Mouse (Mus musculus) hindbrain, embryonic 15.5 days (tissue): ENCODE results near the gene Slc29a1. TPM values are rescaled to one million over a fixed set of nuclear protein-coding genes. Genes with fewer than 3 reads are reported as not detected.

Source experiments
- ATAC-seq: fragments of 200-750 bp; cut with Nextera tagmentation; 2 replicates; pipeline ENCODE4 v1.8.0; 2017; ENCODE audit warnings: low read depth, moderate number of reproducible peaks, moderate TSS enrichment; ENCODE audit not compliant: low FRiP score
- H3K27ac ChIP-seq: fragments of 300-500 bp; sonication (generic); replicated peaks from 2 replicates; pipeline ENCODE4 v1.5.1; 2015; ENCODE audit warnings: mild to moderate bottlenecking, inconsistent platforms
- H3K27me3 ChIP-seq: fragments of 300-500 bp; sonication (generic); 2 replicates; pipeline ENCODE4 v1.6.1; 2015; ENCODE audit warnings: control low read depth, inconsistent platforms
- H3K36me3 ChIP-seq: fragments of 300-500 bp; sonication (generic); 2 replicates; pipeline ENCODE4 v1.6.1; 2015; ENCODE audit warnings: control low read depth, inconsistent platforms
- H3K4me1 ChIP-seq: fragments of 300-500 bp; sonication (generic); replicated peaks from 2 replicates; pipeline ENCODE4 v1.6.1; 2015; ENCODE audit warnings: control low read depth, inconsistent platforms
- H3K4me2 ChIP-seq: fragments of 300-500 bp; sonication (generic); 2 replicates; pipeline ENCODE4 v1.6.1; 2015; ENCODE audit warnings: moderate library complexity, mild to moderate bottlenecking, inconsistent platforms
- H3K4me3 ChIP-seq: fragments of 300-500 bp; sonication (generic); 2 replicates; pipeline ENCODE4 v1.5.1; 2015; ENCODE audit warnings: mild to moderate bottlenecking, inconsistent platforms
- H3K9ac ChIP-seq: fragments of 300-500 bp; sonication (generic); 2 replicates; pipeline ENCODE4 v1.6.1; 2015; ENCODE audit warnings: inconsistent platforms
- H3K9me3 ChIP-seq: fragments of 300-500 bp; sonication (generic); 2 replicates; pipeline ENCODE4 v1.6.1; 2016; ENCODE audit warnings: control low read depth, inconsistent platforms
- WGBS: fragments of 180-500 bp; shearing (Covaris S2); methylation state at CpG from one replicate; pipeline ENCODE4 v1.1.7; 2015; 5-methylcytosine and 5-hydroxymethylcytosine counted together
- polyA plus RNA-seq: library from polyadenylated mRNA; unstranded; fragments of >200 nt; fragmentation: Nextera tagmentation; extraction: Ambion mirVana; gene quantifications from 2 replicates; pipeline ENCODE4 v1.2.1, GENCODE M21; 2015

Slc29a1 gene
- polyA plus RNA-seq, 1 experiment from 2014 or later, result 46.4 TPM

GRCm38 (mm10) chr17:45584096-45584896, 15.1 kb downstream of the Slc29a1 start:
- H3K9me3 ChIP-seq, result no peaks in the 10 kb centered on the region
- WGBS, result 40% methylated on average over 12 of the region's 12 CpGs
- H3K4me3 ChIP-seq, result no peak overlapping the region
- no peaks in the 10 kb centered on the region for H3K36me3 ChIP-seq
- peaks cover 25% of the 10 kb centered on the region for H3K4me1 ChIP-seq
- no peaks in the 10 kb centered on the region for H3K27me3 ChIP-seq
- no peak overlapping the region for H3K4me2 ChIP-seq
- peak; percentile 78 for ATAC-seq
- H3K9ac ChIP-seq, result no peak overlapping the region
- peak overlapping the region; percentile 73 for H3K27ac ChIP-seq

GRCm38 (mm10) chr17:45582715-45583355, 16.6 kb downstream of the Slc29a1 start:
- no peaks in the 10 kb centered on the region for H3K27me3 ChIP-seq
- H3K4me2 ChIP-seq, result no peak overlapping the region
- H3K9me3 ChIP-seq, result no peaks in the 10 kb centered on the region
- ATAC-seq, result no peak
- no peaks in the 10 kb centered on the region for H3K36me3 ChIP-seq
- no peak overlapping the region for H3K4me3 ChIP-seq
- peaks cover 25% of the 10 kb centered on the region for H3K4me1 ChIP-seq
- WGBS, result 70% methylated on average over 6 of the region's 6 CpGs
- no peak overlapping the region for H3K27ac ChIP-seq
- H3K9ac ChIP-seq, result no peak overlapping the region

GRCm38 (mm10) chr17:45582188-45582587, 17.2 kb downstream of the Slc29a1 start:
- H3K36me3 ChIP-seq, result no peaks in the 10 kb centered on the region
- no peaks in the 10 kb centered on the region for H3K27me3 ChIP-seq
- H3K9me3 ChIP-seq, result no peaks in the 10 kb centered on the region
- WGBS, result 92% methylated on average over 6 of the region's 6 CpGs
- no peak overlapping the region for H3K27ac ChIP-seq
- no peak overlapping the region for H3K9ac ChIP-seq
- H3K4me3 ChIP-seq, result no peak overlapping the region
- peaks cover 25% of the 10 kb centered on the region for H3K4me1 ChIP-seq
- H3K4me2 ChIP-seq, result no peak overlapping the region
- ATAC-seq, result no peak

DNA sequence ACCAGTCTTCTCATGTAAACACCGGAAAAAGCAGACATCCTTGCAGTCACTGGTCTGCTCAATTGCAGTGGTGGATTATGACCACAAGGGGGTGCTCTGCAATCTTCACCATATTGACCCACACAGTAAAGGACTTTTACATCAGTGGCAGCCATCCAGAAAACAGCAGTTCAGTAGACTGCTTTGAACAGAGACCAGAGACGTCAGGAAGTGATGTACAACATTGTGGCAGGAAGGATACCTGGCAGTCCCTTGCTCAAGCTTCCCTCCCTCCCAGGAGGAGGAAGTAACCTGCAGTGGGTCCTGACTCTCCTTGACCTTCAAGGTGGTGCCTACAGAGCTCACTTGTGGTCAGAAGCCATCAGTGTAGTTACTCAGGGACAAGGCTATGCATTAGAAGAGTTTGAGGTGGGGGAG, 17.8 kb downstream of the Slc29a1 start:
- no peak for ATAC-seq
- Histone ChIP-seq H3K4me3 (no peak overlapping the region), H3K9ac (no peak overlapping the region), H3K4me1 (peaks cover 25% of the 10 kb centered on the region), H3K27me3 (no peaks in the 10 kb centered on the region), H3K36me3 (no peaks in the 10 kb centered on the region), H3K27ac (peak overlapping the region; percentile 1; the same call in 1 of the 2 replicates), H3K4me2 (no peak overlapping the region), H3K9me3 (no peaks in the 10 kb centered on the region)
- 8% methylated on average over 2 of the region's 2 CpGs for WGBS

DNA sequence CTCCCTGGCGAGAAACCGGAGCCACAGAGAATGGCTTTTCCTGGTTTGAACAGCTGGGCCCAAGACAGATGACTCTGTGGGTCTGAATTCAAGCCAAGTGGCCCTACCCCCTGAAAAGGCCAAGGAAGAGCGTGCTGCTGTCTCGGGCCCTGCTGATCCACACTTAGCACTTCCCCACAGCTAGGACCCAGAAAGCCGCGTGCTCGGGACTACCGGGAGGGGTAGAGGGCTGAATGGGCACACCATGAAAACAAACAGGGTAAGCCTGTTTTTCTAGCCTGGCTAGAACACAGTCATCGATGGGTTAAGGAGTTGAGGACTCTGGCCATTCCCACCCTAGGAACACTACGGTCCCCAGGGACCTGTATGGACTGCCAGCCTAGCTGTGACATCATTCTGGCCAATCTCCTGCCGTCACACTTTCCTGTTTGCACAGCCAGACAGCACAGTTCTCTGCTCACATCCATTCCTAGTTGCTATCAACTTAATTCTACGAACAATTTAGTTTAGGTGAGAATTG, 18.4 kb downstream of the Slc29a1 start:
- H3K27ac ChIP-seq, result peak overlapping the region; percentile 1; the same call in 1 of the 2 replicates
- H3K4me1 ChIP-seq, result peaks cover 25% of the 10 kb centered on the region
- no peaks in the 10 kb centered on the region for H3K9me3 ChIP-seq
- no peaks in the 10 kb centered on the region for H3K27me3 ChIP-seq
- H3K4me3 ChIP-seq, result no peak overlapping the region
- H3K36me3 ChIP-seq, result no peaks in the 10 kb centered on the region
- WGBS, result 38% methylated on average over 12 of the region's 12 CpGs
- H3K9ac ChIP-seq, result no peak overlapping the region
- H3K4me2 ChIP-seq, result no peak overlapping the region
- ATAC-seq, result no peak

GRCm38 (mm10) chr17:45579554-45579953, 19.9 kb downstream of the Slc29a1 start:
- no peak overlapping the region for H3K4me3 ChIP-seq
- 86% methylated on average over 4 of the region's 4 CpGs for WGBS

GRCm38 (mm10) chr17:45578843-45579242, 20.6 kb downstream of the Slc29a1 start:
- Histone ChIP-seq H3K4me3 (no peak overlapping the region), H3K4me2 (no peak overlapping the region), H3K9ac (no peak overlapping the region), H3K27ac (no peak overlapping the region), H3K36me3 (no peaks in the 10 kb centered on the region), H3K9me3 (no peaks in the 10 kb centered on the region), H3K4me1 (peaks cover 18% of the 10 kb centered on the region), H3K27me3 (no peaks in the 10 kb centered on the region)
- 77% methylated on average over 7 of the region's 7 CpGs for WGBS
- ATAC-seq, result no peak

More at GRCm38 (mm10) chr17:45579554-45579953, 19.9 kb downstream of the Slc29a1 start:
- Histone ChIP-seq H3K27me3 (no peaks in the 10 kb centered on the region), H3K9ac (no peak overlapping the region), H3K9me3 (no peaks in the 10 kb centered on the region), H3K36me3 (no peaks in the 10 kb centered on the region), H3K27ac (no peak overlapping the region), H3K4me2 (no peak overlapping the region), H3K4me1 (peaks cover 19% of the 10 kb centered on the region)
- ATAC-seq, result no peak

DNA sequence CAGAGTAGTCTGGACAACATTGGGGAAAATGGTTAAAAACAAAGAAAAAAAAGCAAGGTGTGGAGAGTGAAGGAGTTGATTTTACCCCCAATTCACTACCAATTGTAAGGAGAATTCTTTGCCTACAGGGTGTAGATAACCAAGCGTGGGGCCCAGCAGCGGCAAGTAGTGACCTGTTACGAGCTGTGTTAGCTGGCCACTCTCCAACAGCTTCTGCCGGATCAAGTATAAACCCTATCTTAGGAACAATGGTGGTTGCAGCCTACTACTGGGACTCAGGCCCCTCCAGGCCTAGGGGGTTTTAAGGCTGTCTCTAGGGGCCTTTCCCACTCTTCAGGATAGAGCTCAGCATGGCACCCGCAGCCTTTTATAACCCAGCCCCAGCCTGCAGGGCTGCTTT, 21.2 kb downstream of the Slc29a1 start:
- no peak overlapping the region for H3K9ac ChIP-seq
- H3K4me3 ChIP-seq, result no peak overlapping the region
- H3K36me3 ChIP-seq, result no peaks in the 10 kb centered on the region
- WGBS, result 74% methylated on average over 5 of the region's 5 CpGs
- H3K27me3 ChIP-seq, result no peaks in the 10 kb centered on the region
- H3K9me3 ChIP-seq, result no peaks in the 10 kb centered on the region
- H3K4me1 ChIP-seq, result peaks cover 18% of the 10 kb centered on the region
- ATAC-seq, result no peak
- H3K27ac ChIP-seq, result no peak overlapping the region
- no peak overlapping the region for H3K4me2 ChIP-seq

DNA sequence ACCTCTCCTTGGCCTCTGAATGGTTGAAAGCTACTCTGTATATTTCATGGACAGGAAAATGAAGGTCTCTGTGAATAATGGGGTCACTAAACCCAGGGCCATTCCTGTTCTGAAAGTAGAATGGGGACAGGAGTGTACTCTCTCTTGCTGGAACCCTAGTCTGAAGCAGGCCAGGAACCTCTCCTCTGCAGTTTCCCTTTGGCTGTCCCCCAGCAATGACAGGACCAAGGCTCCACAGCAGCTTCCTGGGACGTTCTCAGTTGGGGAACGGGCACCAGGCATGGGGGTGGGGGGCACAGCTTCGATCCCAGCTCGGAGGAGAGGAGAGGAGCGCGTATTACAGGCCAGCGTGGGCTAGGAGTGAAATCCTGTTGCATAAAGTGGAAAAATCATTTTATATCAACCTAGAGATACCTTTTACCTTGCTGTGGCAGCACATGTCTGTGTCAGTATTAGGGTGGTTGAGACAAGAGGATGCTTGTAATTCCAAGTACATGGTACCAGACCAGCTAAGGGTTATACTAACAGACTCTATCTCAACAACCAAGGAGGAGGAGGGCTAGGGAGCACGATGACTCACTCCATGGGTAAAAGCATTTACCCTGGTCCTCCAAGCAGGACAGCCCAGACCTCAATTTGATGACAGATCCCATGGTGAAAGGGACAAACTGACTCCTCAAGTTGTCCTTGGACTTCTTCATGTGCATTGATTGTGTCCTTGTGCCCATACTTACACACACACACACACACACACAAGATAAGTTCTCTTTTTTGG, 24.1 kb downstream of the Slc29a1 start:
- H3K4me2 ChIP-seq, result peak overlapping the region; percentile 83
- 93% methylated on average over 8 of the region's 8 CpGs for WGBS
- peak overlapping the region; percentile 84; the same call in 1 of the 2 replicates for H3K9ac ChIP-seq
- peaks cover 14% of the 10 kb centered on the region for H3K36me3 ChIP-seq
- H3K4me3 ChIP-seq, result peak overlapping the region; percentile 99; the same call in 1 of the 2 replicates
- peaks cover 28% of the 10 kb centered on the region for H3K4me1 ChIP-seq
- H3K27ac ChIP-seq, result peak overlapping the region; percentile 99
- H3K27me3 ChIP-seq, result no peaks in the 10 kb centered on the region
- ATAC-seq, result no peak
- H3K9me3 ChIP-seq, result no peaks in the 10 kb centered on the region

DNA sequence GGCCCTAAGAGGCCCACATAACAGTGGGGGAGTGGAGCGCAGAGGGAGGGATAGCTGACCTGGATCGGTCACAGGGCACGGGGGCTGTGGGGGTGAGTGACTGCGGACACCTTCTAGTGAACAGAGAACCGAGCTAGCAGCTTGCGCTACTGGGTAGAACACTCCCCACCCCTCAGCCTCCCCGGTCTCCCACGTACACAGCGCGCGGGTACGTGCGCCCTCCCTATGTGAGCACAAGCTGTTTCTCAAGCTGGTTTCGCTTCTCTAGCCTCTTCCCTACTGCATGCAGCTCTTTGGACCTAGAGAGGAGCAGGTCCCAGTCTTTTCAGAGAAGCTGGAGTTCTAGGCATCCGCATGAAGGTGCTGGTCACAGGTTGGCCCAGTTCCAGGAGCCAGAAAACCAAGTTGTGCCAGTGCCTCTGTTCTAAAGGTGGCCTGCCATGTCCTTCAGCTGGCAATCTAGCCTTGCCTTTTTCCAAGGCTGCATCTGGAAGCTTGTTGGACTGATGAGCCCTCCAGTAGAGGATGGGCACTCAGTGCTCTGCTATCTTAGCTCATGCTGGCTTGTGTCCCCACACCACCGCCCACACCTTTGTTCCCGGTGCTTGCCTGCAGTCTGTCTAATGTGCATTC, 25.2 kb downstream of the Slc29a1 start:
- Histone ChIP-seq H3K36me3 (peaks cover 25% of the 10 kb centered on the region), H3K9me3 (no peaks in the 10 kb centered on the region), H3K4me1 (peaks cover 38% of the 10 kb centered on the region), H3K4me3 (peak overlapping the region; percentile 99), H3K9ac (peak overlapping the region; percentile 84), H3K27ac (peak overlapping the region; percentile 99), H3K4me2 (peak overlapping the region; percentile 83), H3K27me3 (no peaks in the 10 kb centered on the region)
- WGBS, result 1% methylated on average over 17 of the region's 17 CpGs
- peak; percentile 68 for ATAC-seq

DNA sequence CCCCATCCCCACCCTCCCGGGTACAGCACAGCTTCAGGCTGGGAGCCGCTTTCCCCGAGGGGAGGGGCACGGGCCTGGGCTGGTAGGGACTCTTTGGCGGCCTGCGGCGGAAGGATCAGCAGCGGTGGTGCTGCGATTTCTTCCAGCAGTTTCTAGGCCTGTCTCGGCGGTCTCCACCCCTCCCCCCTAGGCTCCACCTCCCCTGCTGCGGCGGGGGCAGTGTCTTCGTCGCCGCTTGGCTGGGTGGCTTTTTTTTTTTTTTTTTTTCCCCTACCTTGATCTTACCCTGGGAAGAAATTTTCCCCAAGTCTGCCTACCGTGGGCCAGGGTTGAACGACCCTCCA, 25.7 kb downstream of the Slc29a1 start:
- peak overlapping the region; percentile 83 for H3K4me2 ChIP-seq
- peak overlapping the region; percentile 99 for H3K27ac ChIP-seq
- peaks cover 30% of the 10 kb centered on the region for H3K36me3 ChIP-seq
- peak overlapping the region; percentile 99 for H3K4me3 ChIP-seq
- under 1% methylated on average over 18 of the region's 18 CpGs for WGBS
- no peaks in the 10 kb centered on the region for H3K27me3 ChIP-seq
- ATAC-seq, result peak; percentile 71
- peak overlapping the region; percentile 84 for H3K9ac ChIP-seq
- H3K4me1 ChIP-seq, result peaks cover 41% of the 10 kb centered on the region
- H3K9me3 ChIP-seq, result no peaks in the 10 kb centered on the region
